Mouse (Mus musculus) left cerebral cortex, adult 2 months (tissue): Measurements from ENCODE around the gene Kif3b. TPM values are rescaled to one million over a fixed set of nuclear protein-coding genes. Genes with fewer than 3 reads are reported as not detected.

ENCODE experiments used
- DNase-seq, 2 experiments: peaks; one replicate each; pipeline ENCODE4 v3.0.0; 2021 to 2022; ENCODE audit warnings: low spot score in 2 of 2, mixed read lengths in 1 of 2; ENCODE audit errors: extremely low spot score in 1 of 2
- H3K27ac ChIP-seq: fragments of 200-600 bp; 2 replicates; pipeline ENCODE4 v1.8.1; 2022
- H3K4me3 ChIP-seq: fragments of 200-600 bp; 2 replicates; pipeline ENCODE4 v1.8.1; 2022
- CTCF ChIP-seq: fragments of 200-600 bp; IDR thresholded peaks from 2 replicates; pipeline ENCODE4 v1.8.1; 2022; ENCODE audit warnings: antibody characterized with exemption, mild to moderate bottlenecking, moderate library complexity
- intact Hi-C: fragments of 180-260 bp; cut with DNase I; formaldehyde crosslinking; loops from one replicate; pipeline ENCODE4 v1.15.1; 2025
- total RNA-seq, 2 experiments: library from RNA; stranded (reverse); gene quantifications; 2 replicates each; pipeline ENCODE4 v1.2.3; 2021

Gene Kif3b
- total RNA-seq, 2 experiments from 2014 or later, result 55.7 to 57.3 TPM

DNA sequence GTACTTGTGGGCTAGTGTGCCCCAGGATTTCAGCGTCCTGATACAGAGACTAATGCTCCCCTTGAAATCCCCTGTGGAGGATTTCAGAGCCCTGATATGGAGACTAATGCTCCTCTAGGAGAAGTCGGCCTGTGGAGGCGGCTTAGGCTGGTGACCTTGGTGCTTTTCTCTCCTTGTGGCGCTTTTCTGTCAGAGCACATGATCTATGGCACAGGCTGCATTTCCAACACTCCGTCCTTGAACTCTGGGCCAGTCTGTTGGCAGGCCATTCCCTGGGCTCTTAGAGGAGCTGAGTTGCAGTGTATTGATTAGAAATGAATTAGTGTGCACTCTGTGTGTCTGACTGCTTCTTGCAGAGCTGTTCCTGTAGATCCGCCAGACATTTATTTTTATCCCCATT, 14.0 kb downstream of the Kif3b start:
- Histone ChIP-seq H3K27ac (peak overlapping the region; percentile 33; the same call in 1 of the 2 replicates), H3K4me3 (no peak overlapping the region)
- intact Hi-C loops, result loop anchor here (2.0 kb wide), 1 partner anchor 42 kb away; no protein-coding TSS in a partner anchor
- TF ChIP-seq CTCF, result no peak
- no peak for DNase-seq

GRCm38 (mm10) chr2:153308586-153308985, 17.4 kb downstream of the Kif3b start:
- H3K4me3 ChIP-seq, result no peak overlapping the region
- TF ChIP-seq CTCF, result no peak
- DNase-seq, result no peak
- H3K27ac ChIP-seq, result peak overlapping the region; percentile 56
- intact Hi-C loops, result no loop called here

DNA sequence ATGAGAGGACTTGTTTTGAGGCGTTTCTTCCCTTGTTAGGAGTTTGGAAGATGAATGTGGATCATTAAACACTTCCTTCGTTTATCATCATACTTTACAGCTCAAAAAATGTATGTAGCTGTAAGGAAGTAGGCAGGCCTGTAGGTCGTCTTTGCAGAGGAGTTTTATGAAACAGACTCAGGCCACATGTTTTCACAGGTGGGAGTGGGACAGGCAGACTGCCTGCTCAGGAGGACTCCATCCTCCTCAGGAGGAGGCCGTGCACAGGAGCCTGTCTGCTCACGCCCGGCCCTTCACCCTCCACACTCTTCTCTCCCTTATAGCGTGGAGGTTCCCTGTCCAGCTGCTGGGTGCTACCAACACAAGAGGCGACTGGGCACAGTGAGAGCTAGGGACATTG, 17.9 kb downstream of the Kif3b start:
- H3K4me3 ChIP-seq, result no peak overlapping the region
- intact Hi-C loops, result no loop called here
- no peak for TF ChIP-seq CTCF
- DNase-seq, result no peak
- H3K27ac ChIP-seq, result peak overlapping the region; percentile 56

DNA sequence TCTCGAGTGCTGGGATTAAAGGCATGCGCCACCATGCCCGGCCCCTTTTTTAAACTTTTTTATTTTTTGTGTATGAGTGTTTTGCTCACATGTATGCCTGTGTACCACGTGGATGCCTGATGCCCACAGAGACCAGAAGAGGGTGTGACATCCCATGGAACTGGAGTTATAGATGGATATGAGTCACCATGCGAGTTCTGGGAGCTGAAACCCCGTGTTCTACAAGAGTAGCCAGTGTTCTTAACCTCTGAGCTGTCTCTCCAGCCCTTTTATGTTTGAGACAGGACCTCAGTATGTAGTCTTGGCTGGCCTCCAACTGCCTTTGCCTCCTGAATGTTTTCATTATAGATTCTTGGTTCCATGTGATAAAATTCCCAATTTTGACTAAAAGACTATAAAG, 19.0 kb downstream of the Kif3b start:
- TF ChIP-seq CTCF, result no peak
- no peak overlapping the region for H3K4me3 ChIP-seq
- no peak overlapping the region for H3K27ac ChIP-seq
- no peak for DNase-seq
- intact Hi-C loops, result no loop called here

- DNase-seq, result no peak
- no peak for TF ChIP-seq CTCF
- Histone ChIP-seq H3K27ac (no peak overlapping the region), H3K4me3 (no peak overlapping the region)
- intact Hi-C loops, result no loop called here
Measured at GRCm38 (mm10) chr2:153312884-153313283, 21.7 kb downstream of the Kif3b start.

DNA sequence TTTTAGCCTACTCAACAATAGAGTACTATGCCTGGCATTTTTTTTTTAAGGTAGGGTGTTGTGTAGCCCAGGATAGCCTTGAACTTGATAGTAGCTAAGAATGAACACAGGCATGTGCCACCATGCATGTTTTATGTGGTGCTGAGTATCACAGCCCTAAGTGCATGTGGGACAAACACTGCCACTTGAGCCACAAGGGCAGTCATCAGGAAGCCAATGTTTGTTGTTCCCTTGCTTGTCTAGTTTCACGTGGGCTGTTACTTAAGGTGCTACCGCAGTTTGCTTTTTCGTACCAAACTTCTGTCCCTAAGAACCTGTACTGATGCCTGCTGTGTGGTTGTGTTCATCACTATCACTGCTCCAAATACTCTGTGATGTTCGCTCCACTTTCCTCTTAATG, 27.2 kb downstream of the Kif3b start:
- H3K27ac ChIP-seq, result no peak overlapping the region
- TF ChIP-seq CTCF, result no peak

DNA sequence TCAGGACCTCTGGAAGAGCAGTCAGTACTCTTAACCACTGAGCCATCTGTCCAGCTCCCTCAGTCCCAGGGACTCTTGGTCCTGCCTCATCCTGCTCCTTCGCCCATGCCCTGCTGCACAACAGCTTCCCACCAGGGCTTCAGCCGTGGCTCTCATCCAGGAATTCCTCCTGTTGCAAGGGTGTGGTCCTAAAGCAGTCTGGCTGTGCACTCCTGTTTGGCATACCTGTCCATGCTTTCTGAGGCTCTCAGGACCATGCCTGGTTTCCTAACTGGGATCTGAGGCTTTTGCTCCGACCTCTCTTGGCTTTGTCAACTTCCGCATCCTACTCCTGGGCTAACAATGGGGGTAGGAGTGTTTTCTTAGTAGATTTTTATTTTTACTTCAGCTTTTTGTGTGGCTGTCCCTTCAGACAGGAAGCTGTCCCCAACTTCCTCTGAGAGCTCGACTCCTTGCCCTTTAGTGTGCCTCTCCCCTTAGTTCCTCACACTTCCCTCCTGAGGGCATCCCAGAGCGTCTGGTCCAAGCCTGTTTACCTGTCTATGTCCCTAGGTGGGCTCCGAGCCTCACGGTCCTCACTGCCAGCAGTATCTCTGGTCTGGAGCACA, 27.9 kb downstream of the Kif3b start:
- Histone ChIP-seq H3K4me3 (no peak overlapping the region), H3K27ac (peak overlapping the region; percentile 28; the same call in 1 of the 2 replicates)
- intact Hi-C loops, result loop anchor here (2.0 kb wide), 1 partner anchor 20 kb away; no protein-coding TSS in a partner anchor
- TF ChIP-seq CTCF, result no peak
- DNase-seq, result no peak

More for the DNA sequence above, 27.2 kb downstream of the Kif3b start:
- no peak for DNase-seq
- intact Hi-C loops, result loop anchor here (2.0 kb wide), 1 partner anchor 20 kb away; no protein-coding TSS in a partner anchor
- H3K4me3 ChIP-seq, result no peak overlapping the region

DNA sequence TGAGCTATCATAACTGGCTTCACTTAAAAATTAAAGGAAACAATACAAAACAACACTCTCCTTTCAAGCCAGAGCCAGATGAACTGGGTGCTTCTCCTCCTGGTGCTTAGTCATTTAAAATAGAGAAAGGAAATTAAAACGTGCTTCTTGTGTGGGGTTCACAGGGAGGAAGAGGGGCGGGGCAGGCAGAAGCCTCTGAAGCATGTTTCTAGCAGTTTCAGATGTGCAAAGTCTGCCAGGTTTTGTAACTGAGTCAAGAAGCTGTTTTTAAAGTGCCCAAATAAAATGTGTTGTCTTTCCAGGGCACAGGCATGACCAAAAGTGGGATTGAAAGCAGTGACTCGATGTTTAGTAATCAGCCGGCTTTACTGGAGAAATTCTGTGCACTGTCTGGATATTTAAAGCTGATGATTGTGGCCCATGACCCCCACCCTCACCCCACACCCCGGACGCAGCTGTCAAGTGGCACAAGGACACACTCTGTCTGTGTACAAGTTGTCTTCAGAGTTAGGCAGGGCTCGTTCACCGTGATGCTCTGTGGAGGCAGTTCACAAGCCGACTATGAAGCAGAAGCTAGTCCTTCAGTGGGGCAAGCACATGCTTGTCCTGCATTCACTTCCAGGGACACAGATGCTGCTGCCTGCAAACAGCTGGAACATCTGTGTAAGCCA, 34.6 kb downstream of the Kif3b start:
- TF ChIP-seq CTCF, result no peak
- Histone ChIP-seq H3K4me3 (no peak overlapping the region), H3K27ac (no peak overlapping the region)
- intact Hi-C loops, result no loop called here
- no peak for DNase-seq

DNA sequence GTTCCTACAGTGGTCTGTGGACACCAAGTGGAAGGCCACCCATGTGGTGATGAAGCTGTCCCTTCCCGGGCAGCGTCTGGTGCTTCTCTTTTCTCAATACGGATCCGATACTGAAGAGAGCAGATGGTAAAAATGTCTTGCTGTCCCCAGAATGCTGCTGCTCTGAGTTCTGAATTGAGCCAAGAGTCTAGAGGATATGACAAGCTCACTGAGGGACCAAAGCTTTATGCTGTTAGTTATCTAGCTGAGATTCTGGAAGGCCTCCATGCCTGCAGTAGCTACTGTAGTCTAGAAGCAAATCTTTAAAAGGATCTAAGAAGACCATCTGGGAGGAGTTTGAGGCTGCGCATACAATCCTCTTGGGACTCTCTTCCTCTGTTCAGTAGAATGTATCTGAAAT, 41.1 kb downstream of the Kif3b start:
- DNase-seq, result no peak
- no peak overlapping the region for H3K27ac ChIP-seq

GRCm38 (mm10) chr2:153332981-153333380, 41.8 kb downstream of the Kif3b start:
- TF ChIP-seq CTCF, result no peak
- Histone ChIP-seq H3K4me3 (no peak overlapping the region), H3K27ac (no peak overlapping the region)
- no peak for DNase-seq
- intact Hi-C loops, result no loop called here

More for the DNA sequence above, 41.1 kb downstream of the Kif3b start:
- H3K4me3 ChIP-seq, result no peak overlapping the region
- TF ChIP-seq CTCF, result no peak
- intact Hi-C loops, result no loop called here

- TF ChIP-seq CTCF, result no peak; the same call in 1 of the 2 replicates
- Histone ChIP-seq H3K4me3 (no peak overlapping the region), H3K27ac (no peak overlapping the region)
- intact Hi-C loops, result no loop called here
- DNase-seq, result no peak
Measured at GRCm38 (mm10) chr2:153333822-153334232, 42.6 kb downstream of the Kif3b start.

DNA sequence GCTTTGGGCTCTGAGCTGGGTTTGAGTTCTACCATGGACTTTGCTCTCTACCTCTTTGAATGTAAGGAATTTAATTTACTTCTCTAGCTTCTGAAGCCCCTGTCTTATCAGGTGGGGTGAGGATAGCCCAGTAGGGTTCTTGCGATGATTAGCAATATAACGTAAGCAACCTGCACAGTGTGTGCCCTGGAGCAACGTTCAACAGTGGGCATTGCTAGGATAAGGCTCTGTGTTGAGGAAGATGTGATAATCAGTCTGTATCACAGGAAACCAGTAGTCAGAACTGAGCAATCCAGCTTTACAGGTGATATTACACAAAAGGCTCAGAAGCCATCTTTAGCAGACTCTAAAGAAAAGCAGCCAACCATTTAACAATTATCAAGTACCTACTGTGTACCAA, 43.1 kb downstream of the Kif3b start:
- H3K4me3 ChIP-seq, result no peak overlapping the region
- TF ChIP-seq CTCF, result no peak
- DNase-seq, result no peak
- intact Hi-C loops, result no loop called here
- H3K27ac ChIP-seq, result no peak overlapping the region

DNA sequence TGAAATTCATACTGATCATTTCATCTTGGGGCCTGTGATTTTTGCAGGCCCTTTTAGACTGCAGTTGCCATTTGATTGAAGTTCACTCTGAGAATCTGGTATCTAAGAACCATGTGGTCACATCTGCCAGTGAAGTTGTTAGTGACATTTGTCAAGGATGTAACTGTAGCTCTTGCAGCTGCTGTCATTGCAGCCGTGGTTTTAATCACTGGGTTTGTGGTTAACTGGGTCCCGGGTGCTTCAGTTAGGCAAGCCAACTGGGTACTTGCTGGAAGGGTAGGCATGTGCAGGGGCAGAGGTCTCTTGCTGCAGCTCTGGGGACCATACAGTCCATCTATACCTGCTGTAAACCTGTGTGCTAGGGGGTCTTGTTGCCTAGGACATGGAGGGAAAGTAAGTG, 44.9 kb downstream of the Kif3b start:
- Histone ChIP-seq H3K27ac (no peak overlapping the region), H3K4me3 (no peak overlapping the region)
- DNase-seq, result no peak
- intact Hi-C loops, result no loop called here
- no peak for TF ChIP-seq CTCF
